In genomic region chr5:73667877-73668276, GRCm38 (mm10) we compare ENCODE assay signal across 36 mouse cellular contexts. TPM values are rescaled to one million over a fixed set of nuclear protein-coding genes. Genes with fewer than 3 reads are reported as not detected.
"Had no signal": no experiment of that assay in that cellular context is flagged by ENCODE, and none has a peak within 500 bp of the region (broad histone marks: within the 10 kb centered on the region; RNA-seq: fewer than 3 reads in every experiment).

No protein-coding gene starts in this region.

- ATAC-seq: liver, embryonic 12.5 days; liver, postnatal 0 days; midbrain, embryonic 13.5 days; midbrain, embryonic 15.5 days; midbrain, embryonic 16.5 days had no signal

- H3K27me3 ChIP-seq: limb, embryonic 15.5 days; liver, embryonic 13.5 days; liver, embryonic 15.5 days; lung, embryonic 15.5 days; midbrain, embryonic 13.5 days; midbrain, embryonic 15.5 days; neural tube, embryonic 12.5 days had no signal

- H3K4me3 ChIP-seq: left cerebral cortex, adult 2 months; limb, embryonic 10.5 days; limb, embryonic 12.5 days; limb, embryonic 13.5 days; limb, embryonic 15.5 days; liver, embryonic 12.5 days; liver, embryonic 13.5 days; liver, embryonic 15.5 days; lung, embryonic 15.5 days; megakaryocyte, embryonic 14.5 days; midbrain, embryonic 10.5 days; midbrain, embryonic 12.5 days; midbrain, embryonic 13.5 days; midbrain, embryonic 15.5 days; myocyte; neural tube, embryonic 12.5 days had no signal

- H3K9me3 ChIP-seq: limb, embryonic 10.5 days; limb, embryonic 12.5 days; limb, embryonic 13.5 days; limb, embryonic 15.5 days; liver, embryonic 12.5 days; liver, embryonic 13.5 days; liver, embryonic 15.5 days; lung, embryonic 15.5 days; megakaryocyte, embryonic 14.5 days; midbrain, embryonic 10.5 days; midbrain, embryonic 12.5 days; midbrain, embryonic 13.5 days; midbrain, embryonic 15.5 days; neural tube, embryonic 12.5 days had no signal

- H3K27ac ChIP-seq: left cerebral cortex, adult 2 months; limb, embryonic 10.5 days; limb, embryonic 12.5 days; limb, embryonic 13.5 days; limb, embryonic 15.5 days; liver, embryonic 12.5 days; liver, embryonic 13.5 days; liver, embryonic 14.5 days; liver, embryonic 15.5 days; lung, embryonic 15.5 days; macrophage; midbrain, embryonic 10.5 days; midbrain, embryonic 12.5 days; midbrain, embryonic 13.5 days; midbrain, embryonic 15.5 days; neural tube, embryonic 12.5 days had no signal

- H3K36me3 ChIP-seq: limb, embryonic 10.5 days; limb, embryonic 12.5 days; limb, embryonic 13.5 days; limb, embryonic 15.5 days; liver, embryonic 12.5 days; liver, embryonic 13.5 days; liver, embryonic 15.5 days; lung, embryonic 15.5 days; midbrain, embryonic 10.5 days; midbrain, embryonic 12.5 days; midbrain, embryonic 13.5 days; midbrain, embryonic 15.5 days; neural tube, embryonic 12.5 days had no signal

- H3K9ac ChIP-seq: limb, embryonic 12.5 days; limb, embryonic 13.5 days; limb, embryonic 15.5 days; liver, embryonic 12.5 days; liver, embryonic 13.5 days; liver, embryonic 14.5 days; liver, embryonic 15.5 days; liver, postnatal 0 days; lung, embryonic 14.5 days; lung, embryonic 15.5 days; midbrain, embryonic 12.5 days; midbrain, embryonic 13.5 days; midbrain, embryonic 15.5 days; neural tube, embryonic 12.5 days had no signal

- H3K4me1 ChIP-seq: limb, embryonic 10.5 days; liver, embryonic 12.5 days; liver, embryonic 13.5 days; liver, embryonic 15.5 days; lung, embryonic 15.5 days; megakaryocyte, embryonic 14.5 days; midbrain, embryonic 12.5 days; midbrain, embryonic 13.5 days; midbrain, embryonic 15.5 days; neural tube, embryonic 12.5 days had no signal

- DNase-seq: left cerebral cortex, postnatal 4 days; liver; liver, embryonic 13.5 days; liver, postnatal 0 days; lung, adult 18-20 months; lung, adult 2 months; lung, embryonic 14.5 days; lung, postnatal 10 days; lung, postnatal 4 days; midbrain, embryonic 14.5 days had no signal

- H3K4me2 ChIP-seq: limb, embryonic 12.5 days; limb, embryonic 13.5 days; limb, embryonic 15.5 days; liver, embryonic 11.5 days; liver, embryonic 12.5 days; liver, embryonic 13.5 days; liver, embryonic 15.5 days; lung, embryonic 14.5 days; lung, embryonic 15.5 days; midbrain, embryonic 11.5 days; midbrain, embryonic 12.5 days; midbrain, embryonic 13.5 days; midbrain, embryonic 15.5 days; neural tube, embryonic 12.5 days had no signal

RNA-seq across cellular contexts. Expression of gene Spata18, which starts 16.7 kb away (rescaled TPM):
- polyA plus RNA-seq: liver, adult 2 months; liver, embryonic 11.5 days; liver, embryonic 12.5 days; liver, embryonic 13.5 days; liver, embryonic 14.5 days; liver, embryonic 15.5 days; liver, embryonic 16.5 days; liver, postnatal 0 days; macrophage; midbrain, embryonic 10.5 days; myocyte; neural tube, embryonic 12.5 days had no signal

RNA-seq across cellular contexts. Expression of gene Lrrc66, which starts 35.6 kb away (rescaled TPM):
- polyA plus RNA-seq: limb, embryonic 11.5 days; limb, embryonic 12.5 days; limb, embryonic 13.5 days; liver, adult 2 months; liver, postnatal 0 days; lung, adult 2 months; lung, embryonic 14.5 days; lung, embryonic 16.5 days; midbrain, embryonic 12.5 days; midbrain, embryonic 13.5 days; midbrain, embryonic 14.5 days; midbrain, embryonic 15.5 days; midbrain, embryonic 16.5 days; midbrain, postnatal 0 days; myocyte; neural tube, embryonic 11.5 days; neural tube, embryonic 12.5 days had no signal
